Mouse (Mus musculus): ENCODE measurements around the gene Fads6. TPM values are rescaled to one million over a fixed set of nuclear protein-coding genes. Genes with fewer than 3 reads are reported as not detected.

Fads6 gene
- total RNA-seq, 1 experiment: 2.1 TPM

DNA sequence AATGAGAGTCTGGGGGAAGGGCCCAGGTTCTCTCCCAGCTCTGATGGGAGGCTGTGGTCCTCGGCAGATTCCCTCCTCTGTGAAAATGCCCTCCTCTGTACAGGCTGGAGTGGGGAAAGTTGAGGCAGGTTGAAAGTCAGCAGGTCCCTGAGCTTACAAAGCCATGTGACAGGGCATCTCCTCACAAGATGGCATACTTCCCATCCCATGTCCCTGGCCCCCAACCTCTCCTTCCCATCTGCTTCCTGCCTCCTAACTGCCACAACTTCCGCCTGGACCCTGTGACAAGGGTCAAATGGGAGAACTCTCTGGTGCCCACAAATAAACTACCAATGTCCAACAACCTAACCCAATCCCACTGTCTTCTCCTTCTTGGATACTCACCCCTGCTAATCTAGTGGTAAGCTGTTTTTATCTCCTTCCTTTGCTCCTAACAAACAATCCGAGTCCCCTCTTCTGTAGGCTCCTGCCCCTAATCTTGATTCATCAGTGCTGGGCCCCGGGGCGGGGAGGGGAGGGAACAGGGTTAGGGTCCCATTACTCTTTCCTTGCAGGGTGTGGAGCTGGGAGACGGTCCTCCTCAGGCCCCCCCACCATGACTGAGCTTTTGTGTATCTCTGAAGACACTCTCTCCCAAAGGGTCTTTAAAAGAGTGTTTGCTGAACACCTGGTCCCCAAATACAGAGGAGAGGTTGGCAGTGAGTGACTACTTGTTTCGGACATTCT, 33.2 kb downstream of the Fads6 start:
- no peak for TF ChIP-seq HCFC1 (IDR thresholded peaks at IDR 0.05; ENCODE audit: borderline replicate concordance, insufficient read depth, low read length)
- TF ChIP-seq ZNF384 (IDR thresholded peaks at IDR 0.05; ENCODE audit: low read depth, low read length): no peak
- no peak for TF ChIP-seq CHD2 (IDR thresholded peaks at IDR 0.05; ENCODE audit: low read depth, low read length)
- TF ChIP-seq MAFK (IDR thresholded peaks at IDR 0.05; ENCODE audit: insufficient read depth, low read depth, low read length): no peak
- TF ChIP-seq ZC3H11A (IDR thresholded peaks at IDR 0.05; ENCODE audit: borderline replicate concordance, low read depth, low read length): no peak
- peaks cover 5% of the 10 kb centered on the region for H3K36me3 ChIP-seq (ENCODE audit: control insufficient read depth, insufficient read depth, low read length, poor library complexity, severe bottlenecking)
- H3K27ac ChIP-seq (ENCODE audit: insufficient read depth, low read depth, low read length, poor library complexity, severe bottlenecking): no peak overlapping the region
- H3K9me3 ChIP-seq (ENCODE audit: control insufficient read depth, insufficient read depth, low read depth, low read length): no peaks in the 10 kb centered on the region
- no peak for DNase-seq (ENCODE audit: low read depth, low spot score)
- H3K9ac ChIP-seq (ENCODE audit: insufficient read depth, low read depth, low read length, poor library complexity, severe bottlenecking): no peak overlapping the region
- H3K4me1 ChIP-seq (ENCODE audit: control insufficient read depth in 2 of 2, insufficient read depth in 2 of 2, low read length in 2 of 2, poor library complexity in 1 of 2): peaks cover 0 to 9% of the 10 kb centered on the region in 2 experiments; a peak in 1 of 4 replicates
- H3K4me3 ChIP-seq (ENCODE audit: insufficient read depth in 1 of 2, low read depth in 1 of 2, low read length in 2 of 2, poor library complexity in 1 of 2, severe bottlenecking in 1 of 2): no peak overlapping the region
- in situ Hi-C loops (cut with MboI; ENCODE audit: low sequenced_read_pairs in 2 of 2, unreplicated experiment in 2 of 2): no loop called here

DNA sequence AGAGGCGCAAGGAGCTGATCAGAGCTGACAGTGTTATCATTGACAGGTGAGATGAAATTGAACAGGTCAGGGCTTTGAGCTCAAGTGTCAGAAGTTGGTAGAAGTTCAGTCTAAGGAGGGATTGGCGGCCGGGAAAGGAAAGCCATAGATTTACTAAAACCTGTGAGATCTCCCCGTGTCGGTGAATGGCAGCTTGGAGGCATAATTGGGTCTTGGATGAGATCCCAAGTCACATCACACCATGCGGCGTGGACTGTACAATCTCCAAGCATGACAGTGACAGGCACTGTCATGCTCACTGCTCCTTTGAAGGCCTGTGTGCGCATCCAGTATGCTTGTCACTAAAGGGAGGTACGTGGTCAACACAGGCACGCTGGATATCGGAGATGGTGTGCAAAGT, 34.5 kb downstream of the Fads6 start:
- H3K36me3 ChIP-seq (ENCODE audit: control insufficient read depth, insufficient read depth, low read length, poor library complexity, severe bottlenecking): peaks cover 2% of the 10 kb centered on the region; the same call in 1 of the 2 replicates
- no peak overlapping the region for H3K4me3 ChIP-seq (ENCODE audit: insufficient read depth in 1 of 2, low read depth in 1 of 2, low read length in 2 of 2, poor library complexity in 1 of 2, severe bottlenecking in 1 of 2)
- no peaks in the 10 kb centered on the region for H3K9me3 ChIP-seq (ENCODE audit: control insufficient read depth, insufficient read depth, low read depth, low read length)
- no peak overlapping the region for H3K9ac ChIP-seq (ENCODE audit: insufficient read depth, low read depth, low read length, poor library complexity, severe bottlenecking)
- TF ChIP-seq CHD2 (IDR thresholded peaks at IDR 0.05; ENCODE audit: low read depth, low read length) (no peak), ZNF384 (IDR thresholded peaks at IDR 0.05; ENCODE audit: low read depth, low read length) (no peak), MAFK (IDR thresholded peaks at IDR 0.05; ENCODE audit: insufficient read depth, low read depth, low read length) (no peak), HCFC1 (IDR thresholded peaks at IDR 0.05; ENCODE audit: borderline replicate concordance, insufficient read depth, low read length) (no peak), ZC3H11A (IDR thresholded peaks at IDR 0.05; ENCODE audit: borderline replicate concordance, low read depth, low read length) (no peak)
- in situ Hi-C loops (cut with MboI; ENCODE audit: low sequenced_read_pairs in 2 of 2, unreplicated experiment in 2 of 2): no loop called here
- H3K4me1 ChIP-seq (ENCODE audit: control insufficient read depth in 2 of 2, insufficient read depth in 2 of 2, low read length in 2 of 2, poor library complexity in 1 of 2): peaks cover 0 to 12% of the 10 kb centered on the region in 2 experiments; a peak in 1 of 4 replicates
- DNase-seq (ENCODE audit: low read depth, low spot score): no peak
- H3K27ac ChIP-seq (ENCODE audit: insufficient read depth, low read depth, low read length, poor library complexity, severe bottlenecking): no peak overlapping the region

DNA sequence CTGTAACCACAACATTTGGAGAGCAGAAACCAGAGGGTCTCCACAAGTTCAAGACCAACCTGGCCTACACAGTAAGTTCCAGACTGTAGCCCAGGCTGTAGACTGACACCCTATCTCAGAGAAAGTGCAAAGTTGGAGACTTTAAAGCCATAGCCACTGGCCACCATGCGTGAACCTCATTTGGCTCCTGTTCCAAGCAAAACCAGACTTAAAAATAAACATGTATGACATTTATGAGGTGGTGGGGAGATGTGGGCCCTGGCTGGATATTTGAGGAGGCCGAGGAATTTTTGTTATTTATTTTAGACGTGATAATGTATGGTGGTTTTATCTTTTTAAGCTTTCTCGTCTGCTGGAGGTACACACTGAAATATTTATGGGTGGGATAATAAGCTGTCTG, 38.3 kb downstream of the Fads6 start:
- H3K9ac ChIP-seq (ENCODE audit: insufficient read depth, low read depth, low read length, poor library complexity, severe bottlenecking): no peak overlapping the region
- in situ Hi-C loops (cut with MboI; ENCODE audit: low sequenced_read_pairs in 2 of 2, unreplicated experiment in 2 of 2): no loop called here

DNA sequence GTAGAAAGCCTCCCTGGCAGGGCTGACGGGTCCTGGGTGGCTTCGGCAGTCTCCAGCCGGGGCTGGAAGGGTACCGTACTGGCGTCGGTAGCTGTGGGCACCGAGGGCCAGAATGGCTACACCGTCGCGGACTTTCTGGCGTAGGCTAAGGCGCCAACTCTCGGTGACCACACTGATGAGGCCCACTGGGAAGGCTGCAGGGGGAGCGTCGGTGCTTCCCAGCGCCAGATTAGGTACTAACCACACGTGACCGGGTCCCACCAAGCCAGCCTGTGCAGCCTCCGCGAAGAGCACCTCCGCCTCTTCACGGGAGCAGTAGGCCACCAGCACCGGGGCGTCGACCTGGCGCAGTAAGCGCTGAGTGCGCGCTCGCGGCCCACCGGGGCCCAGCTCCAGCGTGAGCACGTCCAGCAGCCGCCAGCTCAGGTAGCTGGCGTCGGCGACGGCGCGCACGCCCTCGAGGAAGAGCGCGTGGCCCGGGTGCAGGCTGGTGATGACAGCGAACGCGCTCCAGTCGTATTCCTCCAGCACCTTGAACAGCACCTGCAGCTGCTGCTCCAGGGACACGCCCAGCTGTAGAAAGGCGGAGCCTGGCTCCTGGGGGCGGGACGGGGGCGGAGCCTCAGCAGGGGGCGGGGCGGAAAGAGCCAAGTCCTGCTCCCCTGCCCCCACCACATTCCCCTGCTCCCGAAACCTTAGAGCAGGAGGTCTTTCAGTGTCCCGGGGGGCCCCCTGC, 39.5 kb downstream of the Fads6 start:
- DNase-seq (ENCODE audit: low read depth, low spot score): peak; percentile 77
- TF ChIP-seq MAFK (IDR thresholded peaks at IDR 0.05; ENCODE audit: insufficient read depth, low read depth, low read length): no peak
- TF ChIP-seq CHD2 (IDR thresholded peaks at IDR 0.05; ENCODE audit: low read depth, low read length): no peak
- TF ChIP-seq HCFC1 (IDR thresholded peaks at IDR 0.05; ENCODE audit: borderline replicate concordance, insufficient read depth, low read length): no peak
- TF ChIP-seq ZC3H11A (IDR thresholded peaks at IDR 0.05; ENCODE audit: borderline replicate concordance, low read depth, low read length): no peak
- no peak for TF ChIP-seq ZNF384 (IDR thresholded peaks at IDR 0.05; ENCODE audit: low read depth, low read length)
- H3K9ac ChIP-seq (ENCODE audit: insufficient read depth, low read depth, low read length, poor library complexity, severe bottlenecking): no peak overlapping the region
- peak overlapping the region; percentile 22 to 54; a peak in 2 of 4 replicates for H3K4me3 ChIP-seq (ENCODE audit: insufficient read depth in 1 of 2, low read depth in 1 of 2, low read length in 2 of 2, poor library complexity in 1 of 2, severe bottlenecking in 1 of 2)
- in situ Hi-C loops (cut with MboI; ENCODE audit: low sequenced_read_pairs in 2 of 2, unreplicated experiment in 2 of 2): no loop called here
- no peaks in the 10 kb centered on the region for H3K36me3 ChIP-seq (ENCODE audit: control insufficient read depth, insufficient read depth, low read length, poor library complexity, severe bottlenecking)
- peaks cover 0 to 9% of the 10 kb centered on the region in 2 experiments; a peak in 1 of 4 replicates for H3K4me1 ChIP-seq (ENCODE audit: control insufficient read depth in 2 of 2, insufficient read depth in 2 of 2, low read length in 2 of 2, poor library complexity in 1 of 2)
- H3K9me3 ChIP-seq (ENCODE audit: control insufficient read depth, insufficient read depth, low read depth, low read length): no peaks in the 10 kb centered on the region
- H3K27ac ChIP-seq (ENCODE audit: insufficient read depth, low read depth, low read length, poor library complexity, severe bottlenecking): no peak overlapping the region

More for the DNA sequence above, 38.3 kb downstream of the Fads6 start:
- peaks cover 0 to 11% of the 10 kb centered on the region in 2 experiments; a peak in 1 of 4 replicates for H3K4me1 ChIP-seq (ENCODE audit: control insufficient read depth in 2 of 2, insufficient read depth in 2 of 2, low read length in 2 of 2, poor library complexity in 1 of 2)
- H3K27ac ChIP-seq (ENCODE audit: insufficient read depth, low read depth, low read length, poor library complexity, severe bottlenecking): no peak overlapping the region
- H3K36me3 ChIP-seq (ENCODE audit: control insufficient read depth, insufficient read depth, low read length, poor library complexity, severe bottlenecking): no peaks in the 10 kb centered on the region
- DNase-seq (ENCODE audit: low read depth, low spot score): no peak
- no peaks in the 10 kb centered on the region for H3K9me3 ChIP-seq (ENCODE audit: control insufficient read depth, insufficient read depth, low read depth, low read length)
- TF ChIP-seq ZNF384 (IDR thresholded peaks at IDR 0.05; ENCODE audit: low read depth, low read length): no peak
- no peak for TF ChIP-seq HCFC1 (IDR thresholded peaks at IDR 0.05; ENCODE audit: borderline replicate concordance, insufficient read depth, low read length)
- no peak for TF ChIP-seq CHD2 (IDR thresholded peaks at IDR 0.05; ENCODE audit: low read depth, low read length)
- TF ChIP-seq ZC3H11A (IDR thresholded peaks at IDR 0.05; ENCODE audit: borderline replicate concordance, low read depth, low read length): no peak
- no peak for TF ChIP-seq MAFK (IDR thresholded peaks at IDR 0.05; ENCODE audit: insufficient read depth, low read depth, low read length)
- no peak overlapping the region for H3K4me3 ChIP-seq (ENCODE audit: insufficient read depth in 1 of 2, low read depth in 1 of 2, low read length in 2 of 2, poor library complexity in 1 of 2, severe bottlenecking in 1 of 2)
